Mouse (Mus musculus): ENCODE measurements at regions not wholly inside any gene's neighbourhood (a gene's known extent, or its start where the extent isn't known, plus 50 kb on each side); places are given as distances from the start of the nearest gene placed in this dataset.

DNA sequence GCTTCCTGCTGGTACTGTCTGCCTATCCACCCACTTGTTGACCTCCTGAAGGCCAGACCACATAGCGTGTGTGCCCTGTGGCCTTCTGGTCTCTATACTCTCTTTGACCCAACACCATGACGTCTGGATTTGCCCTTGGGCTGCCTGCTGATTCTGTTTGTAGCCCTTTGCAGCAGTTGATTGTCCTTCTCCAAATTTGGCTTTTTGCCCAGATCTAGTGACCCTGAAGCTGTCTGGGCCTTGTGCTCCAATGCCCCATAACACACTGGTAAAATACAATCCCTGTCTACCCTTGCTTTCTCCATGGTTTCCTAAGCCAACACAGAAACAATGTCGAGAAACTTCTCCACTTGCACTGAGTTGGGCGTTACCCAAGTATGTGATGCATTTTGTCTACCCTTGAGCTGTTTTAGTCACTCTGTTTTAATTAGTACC is 979.3 kb downstream of the Epha4 start:
- DNase-seq = no peak

DNA sequence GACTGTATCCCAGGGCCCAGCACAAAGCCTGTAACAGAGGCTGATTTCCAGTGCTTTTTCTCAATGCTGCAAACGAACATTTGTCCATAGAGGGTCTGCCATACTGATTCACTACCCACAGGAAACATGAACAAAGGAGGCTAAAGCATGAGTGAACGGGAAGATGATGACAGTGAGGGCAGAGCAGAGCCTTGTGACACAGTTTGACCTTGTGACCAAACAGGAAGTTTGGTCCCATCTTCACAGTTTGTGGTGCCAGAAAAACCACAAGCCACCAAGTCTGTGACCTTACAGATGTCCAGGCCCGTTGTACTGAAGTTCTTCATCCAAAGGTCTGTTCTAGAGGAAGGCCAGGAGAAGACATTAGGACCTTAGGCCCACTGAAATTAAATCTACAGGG is 974.4 kb downstream of the Epha4 start:
- DNase-seq = no peak

DNA sequence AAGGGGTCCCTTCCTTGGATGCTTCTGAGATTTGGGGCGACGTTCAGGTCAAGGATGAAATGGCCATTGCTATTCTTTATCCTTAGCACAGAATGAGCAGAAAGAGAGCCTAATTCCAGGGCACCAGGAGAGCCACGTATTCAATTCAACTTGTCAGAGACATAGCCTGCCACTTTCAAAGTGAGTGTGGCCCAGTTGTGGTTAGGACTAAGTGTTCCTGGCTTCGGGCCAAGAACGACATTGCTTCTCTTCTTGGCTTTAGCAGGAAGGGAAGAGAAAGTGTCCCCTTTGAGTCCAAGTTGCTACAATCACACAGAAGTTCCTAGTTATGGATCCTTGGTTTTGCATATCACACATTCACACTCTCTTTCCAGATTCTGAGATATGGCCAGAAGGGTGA is 964.0 kb downstream of the Epha4 start:
- no peak for DNase-seq

DNA sequence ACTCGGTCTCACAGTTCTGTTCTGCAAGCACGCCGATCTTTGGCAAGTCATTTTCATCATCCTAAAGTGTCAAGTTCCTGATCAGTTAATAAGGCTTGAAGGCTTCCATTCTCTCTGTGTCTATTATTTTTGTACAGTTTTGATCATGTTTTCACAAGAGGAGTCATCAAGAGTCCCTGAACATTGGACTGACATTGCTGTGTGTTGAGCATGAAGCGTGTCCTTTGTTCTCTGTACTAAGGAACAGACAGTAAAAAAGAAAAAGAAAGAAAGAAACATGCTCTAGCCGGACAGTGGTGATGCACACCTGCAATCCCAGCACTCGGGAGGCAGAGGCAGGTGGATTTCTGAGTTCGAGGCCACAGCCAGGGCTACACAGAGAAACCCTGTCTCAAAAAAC is 955.4 kb downstream of the Epha4 start:
- DNase-seq = no peak

DNA sequence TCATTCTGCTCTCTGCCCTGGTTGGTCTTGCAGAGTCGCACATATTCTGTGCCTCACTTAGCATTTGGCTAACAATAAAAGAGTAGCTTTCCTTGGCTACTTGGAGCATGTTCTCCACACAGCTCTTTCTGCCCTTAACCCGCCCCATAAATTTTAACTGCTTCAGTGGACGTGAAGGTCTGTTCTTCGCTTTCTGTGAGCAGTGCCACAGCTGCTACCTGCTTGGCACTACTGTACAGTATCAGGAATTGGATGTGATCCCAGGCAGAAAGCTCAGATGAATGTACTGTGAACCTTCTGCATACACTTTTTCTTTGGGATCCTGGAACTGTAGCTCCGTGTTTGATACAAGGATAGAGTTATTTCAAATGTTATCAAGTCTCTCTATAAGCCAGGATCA is 939.4 kb downstream of the Epha4 start:
- no peak for DNase-seq

DNA sequence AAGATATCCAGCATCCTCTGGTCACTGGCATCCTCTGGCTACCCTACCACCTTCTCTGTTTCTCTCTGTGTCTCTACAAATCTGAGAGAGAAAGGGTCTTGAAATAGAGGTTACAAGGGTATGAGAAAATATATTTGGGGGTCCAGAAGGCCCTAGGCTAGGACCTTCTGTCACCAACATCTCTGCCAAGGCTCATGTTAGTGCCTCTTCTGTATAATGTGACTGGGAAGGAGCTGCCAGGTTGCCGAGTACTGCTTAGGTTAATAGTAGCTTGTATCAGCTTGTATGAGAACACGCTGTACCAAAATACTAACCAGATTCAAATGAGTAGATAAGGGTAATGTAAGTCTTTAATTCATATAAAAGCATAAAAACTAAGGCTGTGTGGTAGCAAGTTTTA is 929.0 kb downstream of the Epha4 start:
- no peak for DNase-seq

DNA sequence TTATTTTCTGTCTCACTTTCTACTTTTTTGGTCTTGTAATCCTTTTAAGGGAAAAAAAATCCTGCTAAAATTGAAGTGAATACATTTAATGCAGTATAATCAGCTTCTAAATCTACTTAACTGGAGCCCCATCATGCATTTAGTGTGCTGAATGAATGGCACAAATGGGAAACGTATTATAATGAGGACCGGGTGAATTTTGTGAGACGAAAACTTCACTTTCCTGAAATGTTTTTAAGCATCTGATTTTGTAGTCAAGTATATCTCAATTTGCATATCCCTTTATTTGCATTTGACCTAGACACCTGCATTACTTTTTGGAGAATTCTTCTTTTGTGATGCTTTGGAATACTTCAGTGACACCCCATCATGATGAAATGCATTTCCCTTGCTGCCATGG is 889.1 kb downstream of the Epha4 start:
- DNase-seq = no peak

DNA sequence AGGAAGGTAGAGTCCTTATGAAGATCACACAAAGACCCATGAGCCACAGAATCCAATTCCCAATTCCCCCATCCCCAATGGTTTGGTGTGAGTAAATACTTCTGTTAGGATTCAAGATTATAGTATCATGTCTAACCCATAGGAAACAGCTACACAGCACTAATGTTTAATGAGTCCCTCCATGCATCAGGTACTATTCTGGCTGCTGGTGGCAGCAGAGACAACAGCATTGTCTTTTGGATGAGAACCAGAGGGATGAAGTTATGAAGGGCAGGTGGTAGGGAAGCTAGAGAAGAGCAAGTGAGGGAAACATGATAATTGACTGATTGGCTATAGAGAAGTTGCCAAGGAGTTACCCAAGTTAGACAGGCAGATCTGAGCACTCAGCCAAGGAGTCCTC is 885.0 kb downstream of the Epha4 start:
- DNase-seq = no peak

DNA sequence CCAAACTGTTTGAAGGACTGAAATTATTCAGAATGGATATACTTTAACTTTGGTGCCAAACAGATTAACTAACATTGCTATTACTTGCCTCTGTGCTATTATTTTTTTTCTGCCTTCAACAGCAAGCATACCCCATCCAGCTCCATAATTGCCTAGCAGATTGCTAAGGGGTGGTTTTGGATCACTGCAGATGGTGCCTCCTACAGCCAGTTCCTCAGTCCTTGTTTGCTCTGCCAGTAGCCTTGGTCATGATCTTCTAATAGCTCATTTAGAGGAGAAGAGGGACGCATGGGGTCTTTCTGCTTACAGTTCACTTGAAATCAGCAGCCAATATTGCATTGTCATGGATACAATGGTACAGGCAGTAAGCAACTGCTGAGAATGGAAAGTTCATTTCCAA is 880.8 kb downstream of the Epha4 start:
- no peak for DNase-seq

DNA sequence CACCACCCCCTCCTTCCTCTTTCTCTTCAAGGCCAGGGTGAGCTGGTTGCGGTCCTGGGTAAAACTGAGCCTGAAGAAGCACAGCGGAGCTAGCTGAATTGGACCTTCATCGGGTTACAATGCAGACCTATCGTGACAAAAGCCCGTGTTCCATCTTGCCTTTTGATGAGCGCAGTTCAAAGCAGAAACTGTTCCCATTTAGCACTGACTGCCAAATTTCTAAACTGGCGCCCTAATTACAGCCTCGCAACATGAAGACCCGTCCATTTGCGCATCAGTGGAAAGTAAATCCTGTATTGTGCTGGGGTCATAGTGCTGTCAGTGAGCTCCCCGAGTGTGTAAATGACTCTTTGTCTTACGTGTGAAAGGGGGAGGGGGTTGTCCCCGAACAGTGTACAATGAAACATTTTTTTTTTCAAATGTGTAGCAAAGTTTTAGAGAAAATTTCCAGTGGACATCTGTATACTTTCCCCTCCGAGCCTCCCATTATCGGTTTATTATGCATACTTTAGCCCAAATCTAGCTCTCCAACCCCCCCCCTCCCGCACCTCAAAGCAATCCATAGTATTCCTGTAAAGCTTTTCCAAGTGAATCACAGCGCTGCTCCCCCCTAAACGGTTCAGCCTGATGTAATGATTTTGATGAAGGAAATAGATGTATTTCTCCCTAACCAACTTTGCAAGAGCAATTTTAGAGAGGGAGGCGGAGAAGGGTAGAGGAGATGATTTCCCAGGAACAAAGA is 877.4 kb downstream of the Epha4 start:
- DNase-seq = peak; percentile 4

DNA sequence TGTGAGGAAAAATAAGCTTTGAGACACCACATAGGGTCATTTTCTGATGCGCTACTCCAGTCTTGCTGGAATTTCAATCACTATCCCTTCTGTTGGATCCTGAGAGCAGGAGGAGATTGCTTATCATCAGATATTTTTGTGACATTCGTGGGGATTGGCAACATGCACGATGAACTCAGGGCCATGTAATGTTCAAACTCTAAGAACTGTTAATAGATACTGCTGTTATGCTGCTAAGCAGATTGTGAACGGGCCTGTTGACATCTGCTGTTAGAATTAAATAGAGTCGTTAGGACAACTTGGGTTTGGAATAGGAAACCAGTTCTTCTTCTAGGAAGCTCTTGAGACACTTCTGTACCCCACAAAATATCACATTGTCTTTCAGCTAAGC is 876.9 kb downstream of the Epha4 start:
- DNase-seq = no peak

DNA sequence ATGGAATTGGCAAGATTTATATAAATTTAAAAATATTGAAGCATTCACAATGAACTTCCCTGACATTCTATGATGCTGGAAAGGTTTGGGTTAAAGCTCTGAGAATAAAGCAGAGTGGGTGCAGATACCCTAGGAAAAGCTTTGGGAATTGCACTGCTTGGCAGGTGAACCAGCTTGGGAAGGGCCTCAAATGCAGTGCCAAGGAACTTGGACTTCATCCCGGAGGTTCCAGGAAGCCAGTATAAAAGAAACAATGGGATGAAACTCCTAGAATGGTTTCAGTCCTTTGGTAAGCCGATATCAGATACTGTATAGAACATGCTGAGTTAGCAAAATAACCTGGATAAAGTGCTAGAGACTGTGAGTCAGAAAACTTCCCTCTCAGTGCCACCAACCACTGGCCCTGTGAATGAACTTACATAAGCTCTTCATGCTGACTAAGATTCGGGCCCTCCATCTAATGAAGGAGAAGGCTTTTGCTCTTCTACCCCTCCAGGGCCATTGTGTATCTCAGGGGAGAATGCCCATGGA is 873.6 kb downstream of the Epha4 start:
- DNase-seq = no peak

DNA sequence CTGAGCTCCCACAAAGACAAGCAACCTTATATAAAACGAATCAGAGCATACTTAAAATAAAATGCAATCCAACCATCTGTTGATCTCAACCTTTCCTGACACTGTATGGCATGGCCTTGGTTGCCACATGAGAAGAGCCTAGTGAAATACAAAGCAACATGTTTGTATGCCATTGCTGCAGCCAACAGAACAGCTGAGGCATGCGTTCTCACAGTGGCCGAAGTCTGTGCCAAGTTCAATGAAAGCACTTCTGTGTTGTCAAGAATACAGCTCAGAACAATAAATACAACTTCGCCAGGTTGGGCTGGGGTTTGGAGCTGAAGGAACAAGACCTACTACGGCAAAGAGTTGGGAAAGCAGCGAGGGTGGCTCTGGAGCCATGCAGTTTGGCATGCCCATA is 872.2 kb downstream of the Epha4 start:
- DNase-seq = no peak

DNA sequence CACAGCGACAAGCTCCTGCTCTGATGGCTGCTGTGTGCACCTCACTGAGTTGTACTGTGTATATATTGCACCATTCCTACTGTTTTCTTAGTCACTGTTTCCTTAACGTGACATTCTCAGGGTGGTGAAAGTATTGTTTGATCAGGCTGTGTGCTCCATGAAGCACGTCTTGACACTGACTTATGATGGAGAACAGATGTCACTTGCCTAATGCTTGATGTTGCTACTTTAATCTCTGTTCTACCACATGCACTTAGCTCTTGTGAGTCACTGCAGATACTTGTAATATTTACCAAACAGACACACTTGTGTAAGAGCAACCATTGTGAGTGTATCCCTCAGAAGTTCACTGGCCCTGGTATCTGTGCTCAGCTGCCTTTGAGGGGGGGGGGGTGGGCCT is 870.0 kb downstream of the Epha4 start:
- DNase-seq = no peak

DNA sequence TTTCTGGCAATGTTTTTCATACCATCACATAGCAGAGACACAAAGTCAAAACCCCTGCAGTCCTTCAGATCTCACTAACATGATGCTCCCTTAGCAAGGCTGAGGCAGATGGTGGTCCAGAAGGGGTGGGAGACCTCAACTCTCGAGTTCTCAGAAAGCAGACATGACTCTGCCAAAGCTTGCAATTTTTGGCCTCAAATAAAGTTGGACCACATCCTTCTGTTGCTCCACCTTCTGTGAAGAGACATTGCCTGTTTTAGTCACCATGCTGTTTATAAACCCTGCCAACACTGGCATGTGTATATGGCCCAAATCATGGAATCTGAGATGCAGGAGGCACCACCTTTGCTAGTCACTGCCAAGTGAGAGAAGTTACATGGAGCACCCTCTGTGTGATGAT is 860.1 kb downstream of the Epha4 start:
- no peak for DNase-seq

DNA sequence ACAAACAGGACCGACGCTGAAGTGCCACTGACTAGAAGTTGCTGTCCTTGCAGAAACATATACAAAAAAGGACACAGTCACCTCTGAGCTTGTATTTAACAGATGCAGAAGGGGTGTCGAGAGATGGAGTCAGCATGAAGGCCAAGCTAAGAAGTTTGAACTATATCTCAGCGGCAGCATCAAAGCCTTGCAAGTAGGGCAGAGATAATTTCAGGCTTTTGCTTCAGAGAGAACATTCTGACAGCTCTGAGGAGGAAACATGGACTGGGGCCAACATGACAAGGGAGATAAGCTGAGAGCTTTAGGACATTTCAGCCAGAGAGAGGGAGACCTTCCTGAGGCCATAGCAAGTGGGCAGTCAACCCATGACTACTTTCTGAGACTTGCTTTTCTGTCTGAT is 856.7 kb downstream of the Epha4 start:
- DNase-seq = no peak

DNA sequence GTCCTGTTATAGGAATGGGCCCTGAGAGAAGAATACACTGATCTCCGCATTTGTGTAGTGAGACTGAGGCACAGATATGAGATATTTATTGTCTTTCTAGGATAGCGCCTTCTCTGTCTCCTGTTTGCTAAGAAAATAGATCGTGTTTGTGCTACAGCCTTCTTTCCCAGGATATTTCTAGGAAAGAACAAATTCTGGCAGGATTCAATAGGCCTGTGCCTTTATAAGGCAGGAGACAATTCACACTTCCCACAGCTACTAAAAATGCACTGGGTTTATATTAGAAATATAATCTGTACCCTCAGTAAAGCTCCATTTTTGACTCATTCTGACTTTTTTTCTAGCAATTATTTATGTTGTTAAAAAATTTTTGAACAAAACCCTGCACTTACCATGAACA is 854.7 kb downstream of the Epha4 start:
- no peak for DNase-seq

DNA sequence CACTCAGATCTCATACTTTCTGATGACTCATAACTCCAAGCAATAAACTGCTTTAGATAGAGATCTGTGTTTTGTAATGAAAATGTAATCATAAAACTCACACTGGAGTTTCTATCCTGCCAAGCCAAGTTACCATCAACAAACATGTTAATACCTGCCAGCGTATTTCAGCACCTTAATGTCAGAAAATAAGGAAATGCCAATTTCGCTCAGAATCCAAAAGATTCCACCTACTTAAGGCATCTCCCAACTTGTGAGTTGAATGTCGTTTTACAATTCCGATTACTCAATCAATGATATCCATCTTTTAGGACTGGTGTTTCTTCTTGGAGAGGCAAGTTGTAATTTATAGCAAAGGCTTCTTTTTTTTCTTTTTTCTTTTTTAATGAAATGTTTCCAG is 850.5 kb downstream of the Epha4 start:
- DNase-seq = no peak

DNA sequence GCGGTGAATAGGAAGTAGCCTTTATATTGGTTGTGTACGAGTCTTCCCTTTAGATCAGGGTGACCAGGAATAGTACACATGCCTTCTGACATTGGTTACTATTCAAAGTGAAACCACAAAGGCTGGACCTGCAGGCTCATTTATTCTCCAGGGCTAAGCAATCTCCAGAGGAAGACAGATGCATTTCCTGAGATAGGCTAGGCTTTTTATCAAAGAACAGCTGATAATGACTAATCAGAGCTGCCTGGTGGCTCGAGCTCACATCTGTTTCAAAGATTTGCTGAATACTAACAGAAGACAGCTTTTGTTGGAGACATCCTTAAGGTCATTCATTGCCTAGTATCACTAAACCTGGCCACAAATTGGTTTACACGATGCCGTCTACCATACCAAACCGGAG is 838.1 kb downstream of the Epha4 start:
- DNase-seq = no peak

DNA sequence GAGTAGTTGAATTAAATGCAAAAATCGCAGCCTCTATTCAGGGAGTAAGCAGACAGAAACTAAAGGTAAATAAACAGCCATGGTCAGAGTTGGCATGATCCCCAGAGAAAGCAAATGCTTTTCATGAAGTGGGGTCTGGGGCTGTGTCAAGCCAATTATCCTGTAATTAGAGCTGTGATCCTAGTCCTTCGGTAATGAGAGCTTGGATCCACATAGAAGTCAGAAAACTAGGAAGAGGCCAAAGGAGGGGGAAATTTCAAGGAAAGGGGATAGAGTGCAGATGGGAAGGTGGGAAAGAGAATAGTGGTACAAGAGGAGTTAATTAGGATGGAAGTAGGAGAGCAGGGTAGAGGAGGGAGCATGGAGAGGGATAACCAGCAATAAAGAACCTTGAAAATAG is 809.3 kb downstream of the Epha4 start:
- DNase-seq = no peak

DNA sequence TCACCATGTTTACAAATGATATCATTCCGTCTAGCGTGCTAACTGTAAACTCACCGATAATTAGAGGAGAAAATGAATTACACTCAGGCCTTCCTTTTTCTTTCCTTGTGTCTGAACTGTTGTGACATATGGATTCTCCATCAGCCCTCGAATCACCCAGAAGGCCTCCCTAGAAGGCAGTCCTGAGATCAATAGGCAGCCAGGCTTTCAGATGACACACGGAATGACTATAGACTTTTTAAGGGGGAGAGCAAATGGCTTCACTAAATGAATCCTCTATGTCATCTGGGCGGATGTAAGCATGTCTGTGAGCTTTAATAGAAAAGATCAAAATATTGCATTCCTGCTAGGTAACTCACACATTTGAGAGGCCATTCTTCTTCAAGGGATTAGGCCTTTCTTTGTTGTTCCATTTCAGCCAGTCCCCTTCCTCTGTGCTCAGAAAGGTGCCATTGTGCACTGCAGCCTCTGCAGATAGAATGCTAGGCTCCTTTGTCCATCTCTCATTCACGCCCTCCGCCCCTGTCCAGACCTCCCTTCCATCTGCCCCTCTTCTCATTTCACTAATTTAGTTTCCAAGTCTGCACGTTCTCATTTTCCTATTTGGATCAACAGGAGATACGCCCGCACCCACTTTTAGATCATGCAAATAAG is 797.1 kb downstream of the Epha4 start:
- no peak for DNase-seq

DNA sequence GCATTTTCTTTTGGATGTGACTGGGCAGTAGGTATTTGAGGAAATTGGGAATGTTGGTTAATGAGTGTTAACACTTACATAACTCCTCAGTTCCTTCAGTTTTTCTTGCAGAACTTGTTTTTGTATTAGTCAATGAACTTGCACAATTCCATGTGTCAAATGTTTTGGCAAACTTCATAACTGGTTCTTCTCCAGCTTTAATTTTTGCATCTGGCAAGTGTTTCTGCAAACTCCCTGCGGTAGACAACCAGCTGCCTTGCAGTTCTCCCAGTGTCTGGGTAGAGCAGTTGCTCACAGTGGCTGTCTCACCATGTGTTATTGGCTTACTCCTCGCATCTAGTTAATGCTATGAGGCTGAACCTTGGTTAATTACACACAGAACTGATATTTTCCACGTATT is 790.4 kb downstream of the Epha4 start:
- DNase-seq = no peak

DNA sequence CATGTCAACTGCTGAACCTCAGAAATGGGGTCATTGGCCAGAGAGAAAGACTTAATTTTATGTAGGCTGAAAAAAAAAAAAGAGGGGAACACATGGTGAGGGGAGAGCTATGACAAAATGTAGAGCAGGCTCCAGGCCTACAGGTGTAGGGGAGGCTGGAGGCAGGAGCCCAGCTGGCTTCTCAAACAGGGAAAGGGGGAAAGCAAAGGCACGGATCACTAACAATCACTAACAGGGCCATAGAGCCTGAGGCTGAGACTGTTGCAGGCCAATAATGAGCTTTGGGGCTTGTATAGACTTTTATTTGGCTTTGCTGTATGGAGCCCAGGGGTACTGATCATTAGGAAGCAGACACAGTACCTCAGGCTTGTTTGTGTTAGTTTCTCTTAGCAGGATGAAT is 777.9 kb downstream of the Epha4 start:
- peak; percentile 22 for DNase-seq

DNA sequence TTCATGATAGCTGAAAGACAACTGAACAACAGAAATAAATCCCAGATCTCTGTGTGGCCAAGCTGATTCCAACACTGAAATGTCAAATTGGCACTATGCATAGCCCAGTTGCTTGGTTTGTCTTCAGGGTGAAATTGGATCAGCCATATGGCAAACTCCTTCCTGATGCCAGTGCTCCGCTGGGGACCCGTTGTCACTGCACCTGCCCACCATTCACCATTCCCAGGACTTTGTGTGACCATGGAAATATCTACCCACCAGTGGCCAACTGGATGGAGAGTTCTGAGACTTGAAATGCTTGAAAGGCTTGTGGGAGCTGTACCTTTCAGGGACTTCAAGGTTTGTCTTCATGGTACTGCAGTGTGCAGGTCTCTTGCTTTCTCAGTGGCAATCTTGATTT is 777.2 kb downstream of the Epha4 start:
- DNase-seq = peak; percentile 93

DNA sequence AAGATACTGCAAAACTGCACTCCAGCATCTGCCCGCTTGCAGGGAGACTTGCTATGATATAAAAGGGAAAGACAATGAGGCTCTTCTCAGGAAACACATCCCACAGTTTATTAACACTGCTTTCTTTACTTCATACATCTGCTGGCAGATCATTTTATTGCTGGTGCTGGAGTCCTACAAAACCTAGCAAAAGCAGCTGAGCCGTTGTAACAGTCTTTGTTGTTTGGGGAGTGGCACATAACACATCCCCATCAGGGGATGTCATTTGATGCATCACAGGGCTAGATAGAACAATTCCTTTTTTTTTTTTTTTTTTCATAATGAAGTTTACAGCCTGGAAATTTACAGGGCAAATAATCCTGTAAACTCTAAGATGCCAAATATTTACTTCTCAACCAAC is 742.2 kb downstream of the Epha4 start:
- DNase-seq = no peak
